Mouse (Mus musculus) layer of hippocampus, adult 9-10 months (tissue): ENCODE measurements at regions not wholly inside any gene's neighbourhood (a gene's known extent, or its start where the extent isn't known, plus 50 kb on each side); places are given as distances from the start of the nearest gene placed in this dataset.

ENCODE experiments used
- DNase-seq: peaks from one replicate; pipeline ENCODE4 v3.0.0; 2022; ENCODE audit warnings: low spot score

DNA sequence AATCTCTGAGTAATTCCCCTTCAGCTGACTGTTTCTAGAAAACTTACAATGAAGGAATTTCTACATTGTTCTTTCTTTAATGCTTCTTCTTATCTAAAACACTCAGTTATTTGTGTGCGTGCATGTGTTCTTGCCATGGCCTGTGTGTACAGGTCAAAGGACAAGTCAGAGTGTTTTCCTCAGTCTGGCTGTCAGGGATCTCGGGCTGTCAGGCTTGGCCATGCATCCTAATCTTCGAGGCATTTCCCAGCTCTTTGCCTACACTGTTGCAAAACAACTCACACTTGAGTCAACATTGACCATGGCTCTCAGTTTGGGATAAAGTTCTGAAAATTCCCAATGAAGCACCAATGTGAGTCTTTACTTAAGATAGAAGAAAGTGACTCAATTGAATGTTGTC lies 688.5 kb downstream of the Fat4 start:
- DNase-seq = no peak

- DNase-seq = no peak
Measured at GRCm38 (mm10) chr3:39591312-39591711, 704.6 kb downstream of the Fat4 start.

- no peak for DNase-seq
Measured at GRCm38 (mm10) chr3:39592349-39593117, 705.8 kb downstream of the Fat4 start.

DNA sequence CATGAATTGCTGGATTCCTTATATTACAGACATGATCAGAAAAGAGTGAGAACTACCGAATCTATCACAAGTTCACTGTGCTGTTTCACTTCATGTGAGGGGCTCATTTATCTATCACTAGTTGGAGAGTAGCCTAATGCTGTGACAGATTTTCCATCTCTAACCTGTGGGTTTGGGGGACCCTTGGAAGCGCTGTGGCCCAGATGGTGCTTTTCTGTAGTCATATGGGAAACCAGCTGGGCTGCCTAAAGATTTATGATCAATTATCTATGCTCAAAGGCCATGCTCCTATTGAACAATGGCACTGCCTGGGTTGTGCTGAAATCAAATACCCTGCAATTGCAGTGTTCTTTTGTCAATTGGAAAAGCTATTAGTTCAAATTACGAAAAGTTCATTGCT lies 723.2 kb downstream of the Fat4 start:
- DNase-seq = peak; percentile 18

- no peak for DNase-seq
Measured at GRCm38 (mm10) chr3:39612408-39612807, 725.7 kb downstream of the Fat4 start.

DNA sequence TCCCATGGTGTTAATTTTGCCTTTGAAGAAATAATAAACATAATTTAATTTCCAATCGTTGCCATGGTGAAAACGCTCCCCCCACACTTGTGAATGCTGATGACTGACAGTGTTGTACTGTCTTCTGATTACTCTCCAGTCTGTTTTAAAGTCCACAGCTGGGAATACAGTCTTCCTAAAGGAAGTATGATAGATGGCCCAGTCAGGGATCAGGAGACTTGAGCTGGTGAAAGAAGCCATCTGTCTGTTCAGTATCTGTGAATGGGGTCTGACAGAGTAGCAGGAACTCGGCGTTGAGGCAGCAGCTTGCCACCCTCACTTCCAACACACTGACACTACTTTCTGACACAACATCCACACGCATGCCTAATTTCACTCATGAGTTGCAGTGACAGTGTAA lies 751.2 kb downstream of the Fat4 start:
- DNase-seq = no peak

DNA sequence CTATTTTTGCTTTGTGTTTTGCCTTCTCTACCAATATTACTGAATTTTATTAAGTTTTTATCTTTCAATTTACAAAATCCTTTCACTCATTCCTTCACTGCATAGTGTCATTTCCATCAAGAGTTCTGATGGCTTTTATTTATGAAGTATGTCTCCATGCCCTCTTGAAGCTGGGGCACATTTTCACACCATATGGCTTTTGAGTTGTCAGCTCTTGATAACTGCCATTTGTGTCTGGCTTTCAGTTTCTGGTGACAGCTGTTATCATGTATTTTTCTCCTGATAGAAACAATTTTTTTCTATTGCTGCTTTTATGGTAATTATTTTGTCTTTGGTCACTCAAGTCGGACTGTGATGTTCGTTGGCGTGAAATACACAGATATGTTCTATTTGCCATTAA lies 756.5 kb downstream of the Fat4 start:
- no peak for DNase-seq

DNA sequence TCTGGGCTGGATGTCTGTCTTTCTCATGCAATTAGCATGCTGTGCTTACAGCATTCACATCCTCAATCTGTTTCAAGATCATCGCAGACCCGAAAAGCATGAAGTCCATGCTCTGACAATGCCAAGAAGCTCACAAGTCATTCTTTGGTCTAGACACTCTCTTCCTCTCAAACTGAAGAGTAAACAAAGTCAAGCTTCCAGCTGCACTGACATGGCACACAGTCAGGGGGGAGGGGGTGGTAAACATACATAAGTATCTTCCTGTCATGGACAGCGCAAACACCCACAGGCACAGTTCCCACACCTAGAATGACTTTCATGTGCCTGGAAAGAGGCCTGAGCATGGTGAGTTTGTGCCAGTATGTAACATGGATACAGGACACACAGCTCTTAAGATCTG lies 780.1 kb downstream of the Fat4 start:
- no peak for DNase-seq

- DNase-seq = no peak
Measured at GRCm38 (mm10) chr3:39669145-39669544, 782.4 kb downstream of the Fat4 start.

DNA sequence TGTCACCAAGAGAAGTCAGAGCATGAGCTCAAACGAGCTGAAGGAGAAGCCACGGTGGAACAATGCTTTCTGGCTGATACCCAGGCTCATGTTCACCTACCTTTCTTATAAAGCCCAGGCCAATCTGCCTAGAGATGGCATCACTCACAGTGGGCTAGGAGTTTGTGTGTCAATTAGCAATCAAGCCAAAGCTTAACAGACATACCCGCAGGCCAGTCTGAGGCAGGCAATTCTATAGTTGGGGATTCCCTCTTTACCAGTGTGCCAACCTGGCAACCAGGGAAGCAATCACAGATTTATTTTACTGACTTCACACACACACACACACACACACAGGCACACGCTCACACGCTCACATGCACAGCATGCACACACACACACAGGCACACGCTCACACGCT lies 787.3 kb downstream of the Fat4 start:
- no peak for DNase-seq

DNA sequence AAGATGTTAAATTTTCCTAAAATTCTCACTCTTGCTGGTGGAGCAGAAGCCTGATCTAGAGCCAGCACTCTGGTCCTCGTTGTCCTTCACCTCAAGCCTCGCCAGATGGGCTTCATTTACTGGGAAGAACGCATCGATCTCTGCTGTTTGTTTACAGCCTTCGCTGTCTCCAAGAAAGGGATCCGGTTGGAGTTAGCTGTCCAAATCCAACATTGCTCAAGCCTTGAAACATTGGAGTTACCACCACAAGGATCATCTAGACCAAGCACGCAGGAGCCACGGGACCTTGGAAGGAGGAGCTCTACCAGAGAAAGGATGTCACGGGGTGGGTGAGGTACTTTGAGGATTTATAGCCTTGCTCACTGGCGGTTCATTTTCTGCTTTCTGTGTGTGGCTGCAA lies 788.2 kb downstream of the Fat4 start:
- no peak for DNase-seq

GRCm38 (mm10) chr3:39705610-39706009 lies 818.9 kb downstream of the Fat4 start:
- DNase-seq = no peak

- DNase-seq = no peak
Measured at GRCm38 (mm10) chr3:39712795-39713709, 818.0 kb upstream of the Intu start.

GRCm38 (mm10) chr3:39714056-39714592 lies 817.0 kb upstream of the Intu start:
- no peak for DNase-seq

DNA sequence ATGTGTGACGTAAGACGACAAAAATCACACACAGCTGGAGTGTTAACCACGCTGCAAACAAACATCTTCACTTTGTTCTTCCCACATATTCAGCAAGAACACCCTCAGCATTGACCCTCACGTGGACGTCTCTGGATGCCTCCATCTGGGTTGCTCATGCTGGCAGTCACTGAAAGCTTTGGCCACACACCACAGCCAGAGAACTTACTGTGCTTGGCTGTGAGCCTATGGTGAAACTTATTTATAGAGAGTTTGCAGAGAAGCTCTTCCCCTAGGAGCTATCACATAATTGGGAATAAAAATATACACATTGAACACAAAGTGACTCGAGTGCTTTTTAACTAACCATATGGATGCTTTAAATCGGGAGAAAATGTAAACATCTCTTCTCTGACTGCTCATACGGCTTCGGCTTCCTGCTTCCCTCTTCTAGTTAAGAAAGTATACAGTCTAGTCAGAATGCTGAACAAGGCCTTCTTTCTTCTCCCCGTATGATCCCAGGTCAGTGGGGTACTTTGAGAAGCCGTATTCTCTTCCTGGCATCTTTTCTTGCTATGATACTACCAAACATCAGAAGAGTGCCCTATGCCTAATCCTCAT lies 812.0 kb upstream of the Intu start:
- DNase-seq = no peak

- no peak for DNase-seq
Measured at GRCm38 (mm10) chr3:39725755-39726154, 805.3 kb upstream of the Intu start.

DNA sequence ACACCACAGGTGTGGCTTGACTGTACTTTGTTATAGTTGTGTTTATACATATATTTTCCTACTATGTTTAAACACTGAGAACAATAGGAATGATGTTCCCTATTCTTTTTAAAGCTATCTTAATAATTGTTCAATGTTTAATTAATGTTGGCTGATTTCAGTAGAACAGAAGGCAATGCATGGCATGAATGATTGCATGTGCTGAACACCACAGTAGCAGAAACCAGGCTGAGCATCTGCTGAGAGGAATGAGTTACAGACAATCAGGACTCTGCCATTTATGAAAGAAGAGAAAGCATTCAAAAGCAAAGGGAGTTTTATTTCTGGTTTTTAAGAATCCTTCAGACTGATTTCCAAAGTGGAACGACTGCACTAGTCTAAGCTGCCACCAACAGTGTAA lies 794.4 kb upstream of the Intu start:
- DNase-seq = peak; percentile 51

DNA sequence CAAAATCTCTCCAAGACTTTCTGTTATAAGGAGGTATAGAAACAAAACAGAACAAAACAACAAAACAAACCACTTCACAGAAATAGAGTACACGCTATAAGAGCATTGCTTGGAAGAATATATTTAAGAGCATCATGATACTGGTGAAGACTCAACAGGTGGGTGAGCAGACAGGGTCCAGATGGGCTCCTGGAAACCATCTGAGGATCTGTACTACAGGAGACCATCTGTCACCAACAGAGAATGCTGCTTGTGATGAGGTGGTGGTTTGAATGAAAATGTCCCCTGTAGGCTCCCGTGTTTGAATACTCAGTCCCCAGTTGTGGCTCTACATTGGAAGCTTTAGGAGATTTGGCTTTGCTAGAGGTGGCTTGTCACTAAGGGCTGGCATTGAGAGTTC lies 785.1 kb upstream of the Intu start:
- DNase-seq = peak; percentile 80

- DNase-seq = no peak
Measured at GRCm38 (mm10) chr3:39768981-39769568, 762.0 kb upstream of the Intu start.

DNA sequence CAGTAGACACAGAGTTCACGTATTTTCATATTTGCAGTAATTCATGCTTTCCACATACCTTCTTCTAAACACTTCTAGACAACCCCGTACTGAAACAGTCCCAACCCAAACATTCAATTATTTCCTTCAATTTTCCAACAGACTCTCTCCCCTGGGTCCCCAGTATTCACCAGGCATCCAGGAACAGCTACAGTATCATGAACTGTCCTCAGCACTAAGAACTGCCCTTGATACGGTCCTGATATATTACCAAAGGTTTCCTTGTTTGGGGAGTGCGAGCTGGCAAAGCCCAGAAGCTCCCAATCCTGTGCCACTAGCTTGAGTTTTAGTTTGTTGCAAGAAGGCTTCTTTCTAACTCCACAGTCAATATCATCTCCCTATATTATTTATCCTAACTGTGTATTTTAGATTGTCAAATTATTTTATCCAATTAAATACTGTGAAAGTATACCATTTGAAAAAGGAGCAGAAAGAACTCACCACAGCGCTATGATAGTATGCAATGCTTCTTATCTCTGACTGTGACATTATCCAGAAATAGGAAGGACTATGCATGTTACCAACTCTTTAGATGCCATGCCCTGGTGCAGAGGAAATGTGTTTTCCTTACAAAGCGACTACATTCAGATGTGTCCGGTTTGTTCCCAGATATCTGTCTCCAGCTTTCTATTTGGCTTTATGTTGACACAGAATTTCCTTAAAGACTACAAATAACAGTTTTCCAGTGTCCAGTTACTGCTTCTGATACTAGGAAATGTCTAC lies 754.6 kb upstream of the Intu start:
- no peak for DNase-seq

DNA sequence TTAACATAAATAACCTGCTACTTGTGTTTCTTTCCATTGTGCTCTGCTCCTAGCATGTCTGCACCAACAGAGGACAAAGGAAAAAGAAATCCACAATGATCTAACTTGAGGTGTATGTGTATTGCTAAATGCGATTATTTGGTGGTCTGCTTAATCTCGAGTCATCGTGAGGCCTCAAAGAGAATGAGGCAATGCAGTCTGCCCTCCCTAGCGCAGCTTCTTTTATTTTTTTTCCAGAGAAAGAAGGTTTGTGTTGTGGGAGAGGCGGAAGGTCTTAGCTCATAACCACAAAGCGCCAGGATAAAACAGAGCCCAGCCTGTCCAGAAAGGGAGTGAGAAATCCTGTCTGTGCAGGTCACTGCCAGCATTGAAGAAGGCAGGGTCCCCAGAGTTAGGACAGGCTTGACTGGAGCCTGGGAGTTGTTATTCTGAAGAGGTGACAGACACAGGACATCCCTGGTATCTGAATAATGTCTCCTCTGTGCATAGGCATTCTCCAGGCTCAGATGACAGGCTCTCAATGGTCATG lies 751.3 kb upstream of the Intu start:
- DNase-seq = no peak
